Mouse (Mus musculus): Measurements from ENCODE around the gene LTO1. TPM values are rescaled to one million over a fixed set of nuclear protein-coding genes. Genes with fewer than 3 reads are reported as not detected.
A peak's percentile ranks its signal among the peaks of the same experiment; 100 is the strongest.

The LTO1 gene
- polyA plus RNA-seq, 1 experiment = 48.1 TPM

DNA sequence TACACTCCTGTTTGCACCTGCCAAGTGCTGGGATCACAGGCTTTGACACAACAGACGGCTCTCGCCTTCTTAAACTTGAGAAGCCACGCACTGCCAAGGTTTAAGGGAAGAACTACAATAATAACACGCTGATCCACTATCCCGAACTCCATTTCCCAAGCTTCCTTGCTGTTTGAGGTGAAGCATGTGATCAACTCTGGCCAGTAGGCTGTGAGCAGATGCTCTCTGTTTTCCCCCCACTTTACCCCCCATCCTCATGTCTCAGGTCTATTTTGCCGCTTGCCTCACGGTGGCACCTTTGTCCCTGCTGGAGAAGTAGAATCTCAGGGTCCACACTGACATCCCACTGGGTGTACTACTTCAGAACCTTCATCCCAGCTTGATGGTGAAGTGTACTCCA lies 6.2 kb upstream of the LTO1 start:
- no peak for DNase-seq (ENCODE audit: low spot score)

DNA sequence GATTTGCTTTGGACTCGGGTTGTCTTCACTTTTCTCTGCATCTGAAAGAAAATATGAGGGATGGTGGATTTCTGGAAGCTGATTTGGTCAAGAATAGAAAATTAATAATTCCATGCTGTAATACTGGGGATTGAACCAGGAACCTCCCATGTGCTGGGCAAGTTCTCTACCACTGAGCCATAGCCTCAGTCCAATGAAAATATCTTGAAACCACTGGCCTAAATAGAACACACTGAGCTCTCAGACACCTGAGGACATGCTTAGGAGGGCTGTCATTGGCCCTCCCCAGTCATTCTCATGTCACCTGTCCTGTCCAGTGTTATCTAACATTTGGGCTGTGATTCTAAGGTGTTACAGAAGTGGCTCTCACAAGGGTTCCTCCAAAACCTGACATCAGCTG lies 3.8 kb upstream of the LTO1 start:
- DNase-seq (ENCODE audit: low spot score) = no peak

DNA sequence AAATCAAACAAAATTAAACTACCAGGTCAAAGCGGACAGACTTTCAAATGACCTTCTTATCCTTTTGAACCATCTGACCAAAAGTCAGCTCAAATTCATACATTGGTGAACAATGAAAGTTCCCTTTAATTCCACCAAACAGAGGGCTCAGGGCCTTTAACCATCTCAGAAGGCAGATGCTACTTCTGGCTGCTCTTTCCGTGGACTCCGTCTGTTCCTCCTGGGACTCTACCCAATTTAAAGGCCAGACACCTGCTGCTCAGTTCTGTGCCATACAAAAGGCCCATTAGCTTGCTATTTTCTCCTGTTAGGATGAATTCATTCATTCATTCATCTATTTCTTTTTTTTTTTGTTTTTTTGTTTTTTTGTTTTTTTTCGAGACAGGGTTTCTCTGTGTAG lies 2.0 kb upstream of the LTO1 start:
- no peak for DNase-seq (ENCODE audit: low spot score)

DNA sequence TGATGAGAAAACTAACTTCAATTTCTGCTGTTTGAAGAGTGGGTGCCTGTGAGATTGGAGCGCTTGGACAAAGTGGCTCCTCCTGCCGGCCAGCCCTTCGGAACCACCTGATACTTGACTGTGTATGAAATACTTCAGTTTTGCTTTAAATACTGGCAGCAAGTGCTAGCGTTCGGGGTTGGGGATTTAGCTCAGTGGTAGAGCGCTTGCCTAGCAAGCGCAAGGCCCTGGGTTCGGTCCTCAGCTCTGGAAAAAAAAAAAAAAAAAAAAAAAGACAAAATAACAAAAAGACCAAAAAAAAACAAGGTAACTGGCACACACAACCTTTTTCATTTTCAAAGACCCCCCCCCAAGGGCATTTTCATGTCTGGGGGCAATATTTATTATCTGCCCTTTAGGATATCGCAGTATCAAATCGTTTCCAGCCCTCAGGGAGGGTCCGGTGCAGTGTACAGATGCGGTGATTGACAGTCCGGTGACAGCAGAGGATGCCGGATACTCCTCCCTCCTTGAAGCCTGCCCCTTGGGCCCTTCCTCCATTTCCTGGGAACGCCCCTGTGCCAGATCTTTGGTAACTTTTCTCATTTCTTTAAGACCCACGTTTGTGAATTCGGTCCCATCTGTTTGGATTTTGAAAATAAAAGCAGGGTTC lies 478 bp upstream of the LTO1 start:
- no peak for DNase-seq (ENCODE audit: low spot score)

DNA sequence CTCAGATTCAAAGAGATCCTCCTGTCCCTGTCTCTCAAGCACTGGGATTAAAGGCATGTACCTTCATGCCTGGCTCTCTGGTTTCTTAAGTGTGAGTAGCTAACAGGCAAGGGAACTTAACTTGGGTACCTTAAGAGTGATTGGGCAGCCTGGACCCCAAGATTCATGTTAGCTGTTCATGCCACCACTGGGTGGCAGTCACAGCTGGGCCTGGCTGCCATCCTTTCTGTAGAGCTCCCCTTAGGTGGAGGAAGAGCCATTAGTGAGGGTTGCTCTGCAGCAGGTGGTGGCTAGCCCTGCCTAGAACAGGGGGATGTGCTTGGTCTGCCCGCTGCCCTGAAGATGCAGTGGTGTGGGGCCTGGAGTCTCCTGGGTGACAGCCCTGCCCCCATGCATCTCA lies 3.9 kb downstream of the LTO1 start:
- no peak for DNase-seq (ENCODE audit: low spot score)

DNA sequence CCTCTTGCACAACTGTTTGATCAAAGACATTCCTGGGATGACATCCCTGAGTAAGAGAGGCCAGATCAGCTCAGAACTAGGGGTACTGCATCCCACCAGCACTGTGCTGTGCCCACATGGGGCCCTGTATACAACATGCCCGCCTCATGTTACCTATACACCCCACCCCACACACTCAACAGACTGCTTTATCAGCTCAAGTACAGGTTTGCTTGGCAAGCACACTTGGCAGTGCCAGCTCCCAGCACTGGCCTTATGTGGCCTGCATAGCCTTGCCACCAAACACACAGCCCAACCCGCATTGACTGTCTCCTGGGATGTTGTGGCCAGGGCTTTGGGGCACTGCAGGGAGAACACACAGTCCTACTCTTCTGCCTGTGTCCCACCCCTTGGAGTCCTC lies 12.7 kb downstream of the LTO1 start:
- no peak for DNase-seq (ENCODE audit: low spot score)

DNA sequence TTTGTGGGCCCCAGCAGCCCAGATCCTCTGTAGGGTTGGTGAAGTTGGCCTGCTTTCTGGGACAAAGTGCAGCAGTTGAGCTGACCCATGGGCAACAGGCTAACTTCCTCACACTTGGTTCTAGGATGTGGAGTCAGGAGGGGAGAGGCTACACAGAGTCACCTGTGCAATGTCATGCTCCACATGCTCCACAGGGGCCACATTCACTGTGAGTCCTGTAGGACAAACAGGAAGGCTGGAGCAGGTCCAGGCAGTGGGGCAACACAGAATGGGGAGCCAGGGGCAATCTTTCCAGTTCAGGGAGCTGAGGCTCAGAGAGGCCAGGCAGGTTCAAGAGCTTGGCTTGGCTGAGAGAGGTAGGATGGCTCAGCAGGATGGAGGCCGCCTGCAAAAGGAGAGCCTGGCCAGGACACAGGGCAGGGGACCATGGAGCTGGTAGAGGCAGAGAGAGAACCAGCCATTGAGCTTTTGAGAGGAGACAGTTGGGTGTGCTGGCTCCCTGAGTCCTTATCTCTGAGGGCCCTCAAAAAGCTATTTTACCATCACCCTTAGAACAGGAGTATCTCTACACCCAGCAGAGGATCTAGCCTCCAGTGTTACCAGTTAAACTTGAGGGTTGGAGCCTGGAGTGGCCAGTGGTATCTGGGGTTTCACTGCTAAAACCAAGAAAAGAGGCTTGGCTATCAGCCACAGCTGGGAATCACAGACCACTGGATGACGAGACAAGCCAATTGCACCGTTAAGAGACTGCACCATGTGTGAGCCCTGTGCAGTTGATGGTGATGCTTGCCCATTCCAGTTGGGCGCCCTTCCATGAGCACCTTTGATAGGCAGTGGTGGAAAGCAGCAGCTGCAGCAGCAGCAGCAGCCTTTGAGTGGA lies 13.3 kb downstream of the LTO1 start:
- no peak for DNase-seq (ENCODE audit: low spot score)

DNA sequence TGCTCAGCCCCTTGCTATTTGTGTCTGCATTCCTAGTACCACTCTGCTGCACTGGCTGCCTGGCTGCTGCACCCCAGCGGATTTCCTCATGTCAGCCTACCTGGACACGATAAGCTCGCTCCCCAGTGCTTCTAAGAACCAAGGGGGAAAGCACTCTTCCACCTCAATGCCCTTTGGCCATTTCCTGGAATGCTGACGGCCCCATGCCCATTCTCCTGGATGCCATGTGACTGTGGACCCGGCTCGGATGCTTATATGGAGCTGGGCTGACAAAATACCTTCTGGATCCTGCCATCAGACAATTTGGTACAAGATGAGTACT lies 13.9 kb downstream of the LTO1 start:
- DNase-seq (ENCODE audit: low spot score) = no peak

DNA sequence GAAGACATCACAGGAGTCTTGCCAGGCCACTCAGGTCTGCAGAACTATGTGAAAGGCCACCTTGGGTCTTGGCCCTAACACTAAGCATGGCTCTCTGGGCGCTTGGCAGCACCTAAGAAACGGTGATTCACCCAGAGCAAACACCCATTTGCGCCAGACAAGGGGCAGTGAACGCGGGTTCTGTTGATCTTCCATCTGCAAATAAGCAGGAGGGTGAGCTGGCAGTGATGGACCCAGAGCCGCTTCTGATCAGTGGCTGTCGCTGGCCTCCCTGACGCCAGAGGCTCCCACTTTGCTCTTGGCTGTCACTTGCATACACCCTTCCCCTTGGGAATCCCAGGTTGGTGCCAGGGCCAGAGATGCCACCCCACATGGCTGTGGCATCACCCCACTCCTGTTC lies 14.6 kb downstream of the LTO1 start:
- no peak for DNase-seq (ENCODE audit: low spot score)

DNA sequence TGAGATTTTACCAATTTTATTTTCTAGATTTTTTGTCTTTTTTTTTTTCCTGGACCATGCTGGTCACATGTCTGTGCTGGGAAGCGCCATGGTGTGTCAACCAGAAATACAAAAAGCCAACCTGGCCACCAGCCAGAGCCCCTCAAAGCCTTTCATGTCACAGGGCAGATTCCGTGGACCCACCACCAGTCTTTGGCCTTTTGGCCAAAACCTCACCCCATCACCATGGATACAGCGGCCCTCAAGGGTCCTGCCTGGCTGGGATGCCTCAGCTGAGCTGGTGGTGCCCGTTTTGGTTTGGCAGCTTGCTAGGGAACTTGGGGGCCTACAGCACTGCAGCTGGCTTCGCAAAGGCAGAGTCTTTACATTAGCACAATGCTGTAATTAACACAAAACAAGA lies 15.0 kb downstream of the LTO1 start:
- DNase-seq (ENCODE audit: low spot score) = no peak

DNA sequence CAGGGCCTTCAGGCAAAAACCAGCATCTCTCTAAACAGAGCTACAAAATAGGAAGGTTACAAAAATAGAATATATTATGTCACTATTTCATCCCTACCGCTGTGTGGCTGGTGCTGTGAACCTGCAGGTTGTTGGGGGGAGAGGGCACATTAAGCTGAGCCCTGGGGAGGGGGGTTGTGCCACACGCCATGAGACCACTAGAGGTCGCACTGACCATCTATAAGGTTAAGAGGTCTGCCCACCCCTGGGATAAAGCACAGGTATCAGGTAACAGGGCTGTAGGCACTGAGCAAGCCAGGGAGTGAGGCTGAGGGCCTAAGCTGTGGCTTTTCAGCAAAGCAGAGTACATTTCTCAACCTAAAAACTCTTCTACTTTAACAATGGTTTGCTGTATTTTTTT lies 16.9 kb downstream of the LTO1 start:
- no peak for DNase-seq (ENCODE audit: low spot score)

DNA sequence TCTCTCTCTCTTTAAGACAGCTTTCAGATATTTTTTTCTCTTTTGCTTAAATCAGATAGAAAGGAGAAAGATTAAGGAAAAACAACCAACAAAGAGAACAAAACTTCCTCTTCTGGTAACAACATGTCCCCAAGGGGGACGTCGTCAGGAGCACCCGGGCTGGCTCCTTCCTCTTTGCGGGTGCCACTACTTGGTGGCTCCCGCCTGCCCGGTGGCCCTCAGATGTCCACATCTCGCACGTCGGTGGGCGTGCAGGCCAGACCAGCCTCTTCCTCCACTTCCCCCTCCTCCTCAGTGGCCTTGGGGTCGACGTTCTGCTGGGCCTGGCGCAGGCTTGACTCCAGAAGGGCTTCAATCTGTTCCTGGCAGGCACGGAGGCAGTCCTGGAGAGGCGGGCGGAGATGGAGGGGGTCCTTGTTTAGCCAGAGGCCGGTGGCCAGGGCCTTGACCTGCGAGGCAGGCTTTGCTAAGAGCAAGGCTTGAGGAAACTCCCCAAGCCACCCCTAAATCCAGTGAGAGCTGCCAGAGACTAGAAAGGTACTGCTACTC lies 17.6 kb downstream of the LTO1 start:
- DNase-seq (ENCODE audit: low spot score) = no peak

DNA sequence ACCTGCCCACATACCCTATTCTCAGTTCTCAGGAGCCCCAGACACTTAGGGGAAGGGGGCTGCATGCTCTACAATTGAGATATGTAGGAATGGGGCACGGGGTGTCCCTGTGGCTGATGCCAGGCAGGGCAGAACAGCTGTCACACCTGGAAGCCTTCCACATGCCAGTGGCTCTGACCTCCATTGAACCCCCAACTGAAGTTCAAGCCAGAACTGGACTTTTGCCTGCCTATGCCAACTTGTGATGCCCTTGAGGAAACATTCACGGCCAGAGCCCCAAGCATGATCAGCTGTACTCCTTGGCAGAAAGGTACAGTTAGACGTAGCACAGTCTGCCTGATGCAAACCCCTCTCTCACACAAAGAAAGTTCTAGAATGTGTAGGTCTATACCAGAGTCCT lies 18.4 kb downstream of the LTO1 start:
- no peak for DNase-seq (ENCODE audit: low spot score)

DNA sequence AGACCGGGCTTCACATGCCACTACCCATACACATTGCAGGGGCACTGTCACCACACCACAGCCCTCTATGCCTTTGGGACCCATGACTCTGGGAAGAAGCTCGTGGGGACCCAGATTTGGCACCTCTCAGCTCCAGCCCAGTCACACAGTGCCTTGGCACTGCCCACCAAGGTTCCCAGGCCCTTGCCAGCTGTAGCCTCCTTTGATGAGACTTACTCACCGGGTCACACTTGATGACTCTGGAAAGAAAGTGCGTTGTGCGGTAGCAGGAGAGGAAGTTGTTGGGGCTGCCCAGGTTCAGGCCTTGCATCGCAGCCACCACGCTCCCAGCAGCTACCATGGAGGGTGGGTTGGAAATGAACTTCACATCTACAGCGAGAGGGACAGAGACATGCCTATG lies 18.9 kb downstream of the LTO1 start:
- DNase-seq (ENCODE audit: low spot score) = no peak

DNA sequence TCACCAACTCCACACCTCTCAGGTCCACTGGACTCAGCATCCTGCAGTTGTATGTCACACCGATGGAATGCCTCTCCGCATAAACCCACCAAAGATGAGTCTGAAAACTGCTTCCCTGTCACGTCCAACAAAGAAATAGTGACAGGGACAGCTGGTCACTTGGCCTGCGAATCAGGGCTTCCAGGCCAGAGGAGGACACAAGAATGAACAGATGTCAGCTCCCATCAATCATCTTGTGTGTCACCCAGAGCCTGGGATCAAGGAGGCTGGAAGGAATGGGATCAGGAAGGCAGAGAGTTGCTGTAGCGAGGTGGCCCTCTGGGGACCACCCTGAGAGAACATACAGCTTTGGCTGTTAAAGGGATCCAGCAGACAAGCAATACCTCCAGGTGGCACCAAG lies 20.0 kb downstream of the LTO1 start:
- no peak for DNase-seq (ENCODE audit: low spot score)

DNA sequence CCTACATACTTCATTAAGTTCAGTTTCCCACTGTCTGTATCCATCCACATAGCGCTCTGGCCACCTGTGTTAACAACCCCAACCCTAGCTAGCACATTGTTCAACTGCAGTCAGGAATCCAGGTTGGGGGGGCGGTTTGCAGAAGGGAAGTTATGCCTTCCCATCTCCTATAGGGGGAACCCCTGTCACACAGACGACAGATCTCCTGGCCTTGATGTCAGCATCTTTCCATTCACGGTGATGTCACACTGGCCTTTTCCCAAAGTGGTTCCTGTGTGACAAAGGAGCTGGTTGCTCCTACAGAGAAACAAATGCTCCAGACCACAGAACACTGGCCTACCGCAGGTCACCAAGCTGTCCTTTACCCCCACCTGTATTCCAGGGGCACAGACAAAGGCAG lies 20.7 kb downstream of the LTO1 start:
- no peak for DNase-seq (ENCODE audit: low spot score)

DNA sequence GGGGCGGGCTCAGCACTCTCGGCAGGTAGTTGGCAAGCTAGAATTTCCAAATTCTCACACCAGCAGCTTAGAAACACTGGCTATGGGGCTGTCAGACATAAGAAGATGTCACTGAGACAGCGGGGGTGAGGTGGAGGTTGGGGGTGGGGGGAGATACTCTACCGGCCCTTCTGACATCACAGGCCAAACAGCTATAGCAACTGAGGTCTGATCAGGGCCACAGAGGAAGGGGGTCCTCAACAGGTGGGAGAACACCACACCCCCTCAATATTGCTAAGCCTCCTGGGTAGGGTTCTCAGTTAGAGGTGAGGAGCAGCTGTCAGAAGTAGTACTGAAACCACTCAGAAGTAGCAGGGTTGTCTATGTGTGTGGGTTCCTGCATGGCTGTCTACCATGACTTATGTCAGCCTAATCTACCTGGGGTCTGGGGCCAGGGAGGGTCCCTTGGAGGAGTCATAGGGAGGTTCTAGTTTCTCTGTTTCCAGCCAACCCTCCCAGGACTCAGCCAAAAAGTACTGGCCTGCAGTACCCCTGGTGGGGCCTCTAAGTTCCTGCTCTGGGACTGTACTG lies 21.5 kb downstream of the LTO1 start:
- DNase-seq (ENCODE audit: low spot score) = no peak

DNA sequence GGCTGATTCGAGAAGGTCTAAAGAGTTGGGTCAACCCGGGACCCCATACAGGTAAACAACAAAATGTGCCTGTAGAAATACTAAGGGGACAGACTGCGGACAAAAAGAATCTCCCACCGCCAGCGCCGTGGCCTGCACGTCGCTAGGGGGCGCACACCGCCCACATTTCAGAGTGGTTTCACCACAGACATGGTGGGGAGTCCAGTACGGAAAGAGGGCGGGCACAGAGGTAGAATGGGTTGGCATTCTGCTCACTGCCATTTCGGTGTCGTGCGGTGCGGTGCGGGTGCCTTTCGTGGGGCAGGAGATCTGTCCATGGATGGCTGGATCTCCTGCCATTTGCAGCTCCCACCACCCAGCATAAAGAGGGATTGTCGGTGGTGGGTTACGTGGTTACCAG lies 22.6 kb downstream of the LTO1 start:
- peak; percentile 82 for DNase-seq (ENCODE audit: low spot score)

DNA sequence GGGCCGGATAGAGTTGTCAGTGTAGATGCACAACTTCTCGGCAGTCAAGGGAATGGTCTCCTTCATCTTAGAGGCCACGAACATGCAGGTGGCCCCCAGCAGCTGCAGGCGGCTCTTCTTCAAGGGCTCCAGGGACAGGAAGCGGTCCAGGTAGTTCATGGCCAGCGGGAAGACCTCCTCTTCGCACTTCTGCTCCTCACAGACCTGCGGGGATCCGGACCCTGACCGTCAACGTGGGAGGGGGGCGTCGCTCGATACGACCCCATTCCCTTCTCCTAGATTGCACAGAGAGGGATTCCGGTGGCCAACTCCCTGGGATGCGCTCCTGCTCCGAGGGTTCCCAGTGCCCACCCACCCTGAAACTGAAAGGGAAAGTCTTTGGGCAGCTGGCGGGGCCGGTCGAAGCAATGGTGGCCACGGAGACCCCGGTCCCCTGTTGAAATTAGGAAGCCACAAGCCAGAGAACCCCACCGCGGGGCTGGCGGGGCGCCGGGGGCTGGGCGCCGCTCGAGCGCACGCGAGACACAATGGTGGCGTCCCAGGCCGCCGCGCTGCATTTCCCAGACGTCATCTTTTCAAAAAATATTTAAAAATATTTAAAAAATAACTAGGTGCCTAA lies 23.1 kb downstream of the LTO1 start:
- no peak for DNase-seq (ENCODE audit: low spot score)

DNA sequence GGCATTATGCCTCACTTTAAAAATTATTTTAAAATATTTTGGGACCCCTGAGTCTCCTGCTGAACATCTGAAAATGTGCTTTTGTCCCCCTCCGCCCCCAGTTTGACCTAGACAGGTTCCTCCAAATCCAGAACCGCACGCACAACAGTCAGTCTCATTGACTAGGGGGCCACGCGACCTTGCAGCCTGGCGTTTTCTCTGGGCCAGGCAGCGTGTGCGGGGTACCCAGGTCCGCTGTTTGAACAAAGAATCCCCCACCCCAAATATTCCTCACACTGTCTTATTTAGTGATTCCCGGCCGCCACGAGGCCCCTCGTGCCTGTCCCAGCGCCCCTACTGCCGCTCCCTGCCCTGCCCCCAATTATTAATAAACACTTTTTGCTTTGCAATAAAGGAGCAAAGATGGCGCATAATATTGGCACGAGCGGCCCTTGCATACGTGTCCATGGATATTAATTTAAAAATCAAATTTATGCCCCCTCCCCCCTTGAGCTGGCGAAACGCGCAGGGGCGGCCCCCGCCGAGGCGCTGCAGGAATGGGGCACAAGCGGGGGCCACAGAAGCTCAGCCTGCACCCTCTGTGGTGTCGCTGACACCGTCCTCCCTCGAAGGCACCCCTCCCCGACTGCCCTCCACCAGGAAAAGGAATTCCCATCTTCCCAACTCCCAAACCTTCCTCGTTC lies 23.9 kb downstream of the LTO1 start:
- no peak for DNase-seq (ENCODE audit: low spot score)

DNA sequence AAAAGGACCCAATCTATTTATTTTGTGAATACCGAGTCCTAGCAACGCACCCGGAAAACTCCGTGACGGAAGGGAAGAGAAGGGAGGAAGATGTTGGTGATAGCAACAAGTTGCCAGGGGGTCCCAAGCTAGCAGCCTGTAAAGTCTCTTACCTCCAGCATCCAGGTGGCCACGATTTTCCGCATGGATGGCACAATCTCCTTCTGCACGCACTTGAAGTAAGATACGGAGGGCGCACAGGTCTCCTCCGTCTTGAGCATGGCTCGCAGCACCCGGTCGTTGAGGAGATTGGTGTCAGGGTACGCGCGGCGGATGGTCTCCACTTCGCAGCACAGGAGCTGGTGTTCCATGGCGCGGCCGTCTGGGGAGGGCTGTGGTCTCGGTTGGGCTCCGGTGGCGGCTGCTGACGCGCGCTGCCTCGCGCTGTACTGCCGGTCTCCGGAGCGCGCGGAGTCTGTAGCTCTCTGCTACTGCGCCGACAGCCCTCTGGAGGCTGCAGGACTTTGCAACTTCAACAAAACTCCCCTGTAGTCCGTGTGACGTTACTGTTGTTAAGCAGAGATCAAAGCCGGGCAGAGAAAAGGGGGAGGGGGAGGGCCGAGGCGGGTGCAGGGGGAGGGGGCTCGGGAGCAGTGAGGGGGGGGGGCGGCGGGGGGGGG lies 24.6 kb downstream of the LTO1 start, which contains the start of gene Ccnd1:
Ccnd1 (minus strand) TSS at position 582 of the 659 bp plus-strand sequence.
- peak; percentile 62 for DNase-seq (ENCODE audit: low spot score)

All from urinary bladder, adult 2 months (tissue).